Mouse (Mus musculus) bone marrow, adult 2 months (tissue): Measurements from ENCODE around the gene Olfr1340.

ENCODE experiments used
- CTCF ChIP-seq: fragments of 200-500 bp; IDR thresholded peaks from 2 replicates; pipeline ENCODE4 v1.5.1; 2011; ENCODE audit warnings: low read length, control low read depth; ENCODE audit not compliant: control insufficient read depth, insufficient read depth
- POLR2A ChIP-seq: fragments of 200-500 bp; IDR thresholded peaks from 2 replicates; pipeline ENCODE4 v1.6.1; 2011; ENCODE audit warnings: low read depth, mild to moderate bottlenecking, control low read depth, low read length, borderline replicate concordance; ENCODE audit not compliant: control insufficient read depth

- TF ChIP-seq CTCF = no peak
- TF ChIP-seq POLR2A = no peak
These were observed 8.3 kb upstream of the Olfr1340 start for GRCm38 (mm10) chr4:118711656-118712055.
